ENCODE assay signal across 14 mouse cellular contexts in genomic region chr4:114960881-114961280, GRCm38 (mm10). TPM values are rescaled to one million over a fixed set of nuclear protein-coding genes. Genes with fewer than 3 reads are reported as not detected.
"Had no signal": no experiment of that assay in that cellular context is flagged by ENCODE, and none has a peak within 500 bp of the region (broad histone marks: within the 10 kb centered on the region; RNA-seq: fewer than 3 reads in every experiment).

No protein-coding gene starts in this region.

RNA-seq across cellular contexts. Expression of gene Foxe3, which starts 35.1 kb away (rescaled TPM):
- total RNA-seq: megakaryocyte, adult 5-6 weeks; megakaryocyte-erythroid progenitor cell, adult 5-6 weeks had no signal
- polyA plus RNA-seq: lung, embryonic 14.5 days; lung, embryonic 16.5 days; midbrain, embryonic 14.5 days; midbrain, embryonic 16.5 days; myocyte; neural tube, embryonic 11.5 days; neural tube, embryonic 13.5 days; neural tube, embryonic 15.5 days; small intestine, adult 2 months; stomach, embryonic 14.5 days; stomach, embryonic 16.5 days; thymus, postnatal 0 days had no signal

RNA-seq across cellular contexts. Expression of gene Foxd2, which starts 52.2 kb away (rescaled TPM):
- polyA plus RNA-seq: stomach, embryonic 14.5 days; stomach, embryonic 16.5 days had no signal
